Mouse (Mus musculus): ENCODE data around the gene Slc46a1. TPM values are rescaled to one million over a fixed set of nuclear protein-coding genes. Genes with fewer than 3 reads are reported as not detected.

The Slc46a1 gene
- polyA plus RNA-seq, 1 experiment from 2014 or later: 68.7 TPM

DNA sequence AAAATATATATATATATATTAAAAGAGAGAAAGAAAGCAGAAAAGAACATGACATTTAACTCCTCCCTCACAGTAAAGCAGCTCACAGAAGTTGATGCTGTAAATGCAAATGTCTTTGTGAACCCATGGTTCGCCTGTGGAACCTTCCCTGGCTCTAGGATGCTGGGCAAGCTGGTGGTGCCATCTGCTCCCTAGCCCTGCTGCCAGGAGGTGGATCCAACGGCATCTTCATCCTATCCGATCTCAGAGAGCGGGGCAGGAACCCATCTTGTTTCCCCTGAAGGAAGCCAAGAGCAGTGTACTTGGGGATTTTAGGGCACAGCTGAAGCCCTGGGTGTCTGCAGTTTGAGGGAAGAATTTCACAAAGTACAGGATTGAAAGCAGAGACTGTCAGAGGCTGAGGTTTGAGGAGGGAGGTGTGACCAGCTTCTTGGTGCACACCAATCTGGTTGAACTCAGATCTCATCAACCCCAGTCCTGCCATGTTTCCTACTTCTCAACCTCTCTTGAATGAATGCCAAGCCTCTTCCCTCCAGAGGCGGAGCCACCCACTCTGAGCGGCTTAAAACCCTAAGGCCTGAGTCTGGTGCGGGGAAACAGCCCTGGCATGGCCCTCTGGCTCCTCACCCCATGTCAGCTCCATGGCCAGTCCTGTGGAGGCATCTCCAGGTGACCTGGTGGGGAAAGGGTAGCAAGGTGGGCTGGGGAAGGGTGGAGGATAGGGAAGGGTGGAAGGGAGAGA lies 37.6 kb downstream of the Slc46a1 start, which contains the start of gene Sebox:
Gene Sebox, plus strand, starts transcription at position 539 of the 742 bp plus-strand sequence.
- TF ChIP-seq CTCF (IDR thresholded peaks at IDR 0.05; ENCODE audit: low read depth): no peak
- Histone ChIP-seq H3K4me1 (replicated peaks; ENCODE audit: control insufficient read depth, insufficient read depth, low read length) (no peaks in the 10 kb centered on the region), H3K27ac (ENCODE audit: low read depth, low read length) (no peak within 1 kb of the TSS), H3K36me3 (ENCODE audit: control insufficient read depth, insufficient read depth) (peaks cover 27% of the 10 kb centered on the region; the same call in 1 of the 2 replicates), H3K9me3 (ENCODE audit: control insufficient read depth) (no peaks in the 10 kb centered on the region), H3K4me2 (replicated peaks; ENCODE audit: low read depth) (no peak within 1 kb of the TSS), H3K4me3 (ENCODE audit: low read depth, low read length) (no peak within 1 kb of the TSS), H3K9ac (ENCODE audit: low read depth, low read length) (no peak within 1 kb of the TSS), H3K27me3 (replicated peaks; ENCODE audit: control insufficient read depth, insufficient read depth, low read length) (peaks cover 10% of the 10 kb centered on the region)
- 73% methylated on average over 7 of the region's 7 CpGs for WGBS
- no peak for ATAC-seq

DNA sequence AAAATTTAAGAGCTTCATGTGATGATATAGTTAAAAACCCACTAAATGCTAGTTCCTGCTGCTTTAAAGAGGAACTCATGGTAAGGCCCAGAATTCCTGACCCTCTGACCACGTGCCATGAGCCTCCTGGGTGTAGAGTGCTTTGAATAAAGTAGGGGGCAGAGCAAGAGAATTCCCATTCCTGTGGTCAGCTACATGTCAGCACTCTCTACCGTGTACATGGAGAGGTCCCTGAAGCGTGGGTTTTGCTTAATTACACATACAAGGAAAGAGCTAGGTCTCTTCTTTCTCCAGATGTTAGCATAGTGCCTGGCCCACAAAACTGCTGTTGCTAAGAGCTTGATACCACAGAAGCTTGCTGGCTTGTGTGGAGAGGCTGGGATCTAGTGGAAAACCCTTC lies 39.9 kb downstream of the Slc46a1 start:
- no peaks in the 10 kb centered on the region for H3K4me1 ChIP-seq (replicated peaks; ENCODE audit: control insufficient read depth, insufficient read depth, low read length)
- no peak for ATAC-seq
- H3K27me3 ChIP-seq (replicated peaks; ENCODE audit: control insufficient read depth, insufficient read depth, low read length): no peaks in the 10 kb centered on the region
- no peak overlapping the region for H3K9ac ChIP-seq (ENCODE audit: low read depth, low read length)
- TF ChIP-seq CTCF (IDR thresholded peaks at IDR 0.05; ENCODE audit: low read depth): no peak
- H3K27ac ChIP-seq (ENCODE audit: low read depth, low read length): no peak overlapping the region
- WGBS: 84% methylated on average over 3 of the region's 3 CpGs
- peaks cover 39% of the 10 kb centered on the region; the same call in 1 of the 2 replicates for H3K36me3 ChIP-seq (ENCODE audit: control insufficient read depth, insufficient read depth)
- H3K4me3 ChIP-seq (ENCODE audit: low read depth, low read length): no peak overlapping the region
- no peaks in the 10 kb centered on the region for H3K9me3 ChIP-seq (ENCODE audit: control insufficient read depth)
- no peak overlapping the region for H3K4me2 ChIP-seq (replicated peaks; ENCODE audit: low read depth)

DNA sequence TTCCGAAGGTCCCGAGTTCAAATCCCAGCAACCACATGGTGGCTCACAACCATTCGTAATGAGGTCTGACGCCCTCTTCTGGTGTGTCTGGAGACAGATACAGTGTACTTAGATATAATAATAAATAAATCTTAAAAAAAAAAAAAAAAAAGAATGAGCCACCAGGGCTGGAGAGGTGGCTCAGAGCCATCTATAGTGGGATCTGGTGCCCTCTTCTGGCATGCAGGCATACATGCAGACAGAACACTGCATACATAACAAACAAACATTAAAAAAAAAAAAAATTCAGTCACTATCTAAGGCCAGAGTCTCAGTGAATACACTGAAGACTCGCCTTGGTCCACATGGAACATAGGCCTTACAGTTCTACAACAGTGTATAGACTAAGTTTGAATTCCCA lies 43.7 kb downstream of the Slc46a1 start:
- Histone ChIP-seq H3K4me1 (replicated peaks; ENCODE audit: control insufficient read depth, insufficient read depth, low read length) (peaks cover 6% of the 10 kb centered on the region), H3K36me3 (ENCODE audit: control insufficient read depth, insufficient read depth) (peaks cover 46% of the 10 kb centered on the region; the same call in 1 of the 2 replicates), H3K4me3 (ENCODE audit: low read depth, low read length) (no peak overlapping the region), H3K4me2 (replicated peaks; ENCODE audit: low read depth) (no peak overlapping the region), H3K27ac (ENCODE audit: low read depth, low read length) (no peak overlapping the region), H3K27me3 (replicated peaks; ENCODE audit: control insufficient read depth, insufficient read depth, low read length) (no peaks in the 10 kb centered on the region), H3K9ac (ENCODE audit: low read depth, low read length) (no peak overlapping the region), H3K9me3 (ENCODE audit: control insufficient read depth) (no peaks in the 10 kb centered on the region)
- no peak for ATAC-seq
- TF ChIP-seq CTCF (IDR thresholded peaks at IDR 0.05; ENCODE audit: low read depth): peak; percentile 63
- WGBS: 75% methylated on average over 5 of the region's 5 CpGs

DNA sequence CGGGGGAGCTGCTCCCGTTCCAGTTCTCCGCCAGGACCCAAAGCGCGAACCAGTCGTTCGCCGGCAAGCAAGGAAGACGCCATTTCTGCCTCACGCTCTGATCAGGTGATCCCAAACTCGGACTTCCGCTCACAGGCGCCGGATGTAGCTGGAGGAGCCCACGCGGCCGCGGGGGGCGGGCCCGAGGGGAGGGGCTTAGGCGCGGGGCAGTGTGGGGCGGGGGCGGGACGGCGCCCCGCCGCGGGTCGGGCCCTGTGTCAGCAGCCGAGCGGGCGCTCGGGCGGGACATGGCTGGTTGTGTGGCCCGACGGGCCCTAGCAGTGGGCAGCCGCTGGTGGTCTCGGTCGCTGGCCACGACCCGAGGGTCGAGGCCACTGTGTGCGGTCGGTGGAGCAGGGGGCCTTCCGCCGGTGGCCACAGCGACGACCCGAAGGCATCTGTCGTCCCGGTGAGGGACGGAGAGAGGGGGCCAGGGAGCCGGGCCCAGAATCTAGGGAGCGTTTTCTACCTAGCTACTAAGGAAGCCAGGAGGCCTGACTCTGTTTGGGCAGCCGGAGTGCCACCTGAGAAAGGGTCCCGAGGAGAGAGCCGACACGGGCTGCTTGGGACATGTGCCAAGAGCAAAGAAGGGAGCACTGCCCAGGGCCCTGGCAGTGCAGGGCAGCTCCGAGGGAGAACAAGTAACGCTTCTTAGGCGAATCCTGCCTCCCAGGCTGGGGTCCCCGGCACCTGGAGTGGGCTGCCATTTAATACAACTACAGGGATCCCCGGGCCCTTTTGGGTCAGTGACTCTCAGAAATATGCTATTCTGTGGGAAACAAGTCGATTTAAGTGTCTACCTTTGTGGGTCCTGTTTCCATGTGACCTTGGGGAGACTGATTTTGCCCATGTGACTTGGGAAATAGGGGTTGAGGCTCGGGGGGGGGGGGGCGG lies 46.8 kb downstream of the Slc46a1 start, which contains the start of the genes Tmem199 and Poldip2:
Gene Tmem199, minus strand, starts transcription at position 148 of the 933 bp plus-strand sequence.
Gene Poldip2, plus strand, starts transcription at position 169 of the 933 bp plus-strand sequence.
- peak within 1 kb of the TSS; percentile 87 for H3K4me2 ChIP-seq (replicated peaks; ENCODE audit: low read depth)
- WGBS: 1% methylated on average over 64 of the region's 67 CpGs
- peaks cover 6% of the 10 kb centered on the region for H3K4me1 ChIP-seq (replicated peaks; ENCODE audit: control insufficient read depth, insufficient read depth, low read length)
- peak within 1 kb of the TSS; percentile 62 for H3K27ac ChIP-seq (ENCODE audit: low read depth, low read length)
- peak; percentile 93 for ATAC-seq
- H3K27me3 ChIP-seq (replicated peaks; ENCODE audit: control insufficient read depth, insufficient read depth, low read length): no peaks in the 10 kb centered on the region
- no peak for TF ChIP-seq CTCF (IDR thresholded peaks at IDR 0.05; ENCODE audit: low read depth)
- H3K36me3 ChIP-seq (ENCODE audit: control insufficient read depth, insufficient read depth): peaks cover 46% of the 10 kb centered on the region
- H3K9ac ChIP-seq (ENCODE audit: low read depth, low read length): peak within 1 kb of the TSS; percentile 94
- H3K4me3 ChIP-seq (ENCODE audit: low read depth, low read length): peak within 1 kb of the TSS; percentile 83
- no peaks in the 10 kb centered on the region for H3K9me3 ChIP-seq (ENCODE audit: control insufficient read depth)

DNA sequence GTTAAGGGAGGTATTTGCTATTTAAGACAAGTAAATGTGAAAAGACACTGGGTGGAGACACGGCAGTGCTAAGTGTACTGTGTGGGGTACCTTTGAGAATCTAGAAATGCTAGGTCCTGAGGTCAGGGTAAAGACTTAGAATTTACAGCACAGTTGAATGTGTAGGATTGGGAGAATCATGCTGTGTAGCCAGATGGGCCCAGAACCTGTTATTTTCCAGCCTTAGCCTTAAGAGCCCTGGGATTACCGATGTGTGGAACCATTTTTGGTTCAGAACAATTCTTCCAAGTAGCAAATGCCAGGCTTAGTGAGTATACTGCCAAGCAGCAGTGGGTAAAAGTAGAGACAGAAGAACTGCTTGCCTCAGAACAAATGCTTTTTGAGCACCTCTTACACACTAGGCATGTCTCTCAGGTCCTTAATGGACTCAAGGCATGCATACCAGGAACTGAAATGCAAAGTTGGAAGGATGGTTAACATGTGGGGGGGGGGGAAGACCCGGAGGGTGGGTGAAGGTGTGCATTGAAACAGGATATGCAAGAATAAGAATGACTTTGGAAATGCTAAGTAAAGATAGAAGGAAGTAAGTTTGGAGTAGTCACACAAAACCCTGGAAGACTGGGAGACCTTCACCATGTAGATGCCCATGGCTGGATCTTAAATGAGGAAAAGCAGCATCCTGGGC lies 47.8 kb downstream of the Slc46a1 start:
- H3K4me3 ChIP-seq (ENCODE audit: low read depth, low read length): 0 out of 2 replicates have a peak overlapping the region, but pooled peaks have one; percentile 83
- WGBS: 67% methylated on average over 3 of the region's 3 CpGs
- no peaks in the 10 kb centered on the region for H3K9me3 ChIP-seq (ENCODE audit: control insufficient read depth)
- H3K9ac ChIP-seq (ENCODE audit: low read depth, low read length): 0 out of 2 replicates have a peak overlapping the region, but pooled peaks have one; percentile 22
- peaks cover 45% of the 10 kb centered on the region for H3K36me3 ChIP-seq (ENCODE audit: control insufficient read depth, insufficient read depth)
- no peak for TF ChIP-seq CTCF (IDR thresholded peaks at IDR 0.05; ENCODE audit: low read depth)
- H3K27ac ChIP-seq (ENCODE audit: low read depth, low read length): no peak overlapping the region
- H3K27me3 ChIP-seq (replicated peaks; ENCODE audit: control insufficient read depth, insufficient read depth, low read length): no peaks in the 10 kb centered on the region
- H3K4me2 ChIP-seq (replicated peaks; ENCODE audit: low read depth): peak overlapping the region; percentile 87
- ATAC-seq: no peak
- H3K4me1 ChIP-seq (replicated peaks; ENCODE audit: control insufficient read depth, insufficient read depth, low read length): peaks cover 6% of the 10 kb centered on the region

All from intestine, postnatal 0 days (tissue).